Mouse (Mus musculus) retina, postnatal 7 days (tissue): ENCODE measurements around the gene Kifap3.

Experiments
- DNase-seq: peaks from one replicate; pipeline ENCODE4 v3.0.0-alpha.2; 2012; ENCODE audit warnings: low read depth, low spot score

The Kifap3 gene

DNA sequence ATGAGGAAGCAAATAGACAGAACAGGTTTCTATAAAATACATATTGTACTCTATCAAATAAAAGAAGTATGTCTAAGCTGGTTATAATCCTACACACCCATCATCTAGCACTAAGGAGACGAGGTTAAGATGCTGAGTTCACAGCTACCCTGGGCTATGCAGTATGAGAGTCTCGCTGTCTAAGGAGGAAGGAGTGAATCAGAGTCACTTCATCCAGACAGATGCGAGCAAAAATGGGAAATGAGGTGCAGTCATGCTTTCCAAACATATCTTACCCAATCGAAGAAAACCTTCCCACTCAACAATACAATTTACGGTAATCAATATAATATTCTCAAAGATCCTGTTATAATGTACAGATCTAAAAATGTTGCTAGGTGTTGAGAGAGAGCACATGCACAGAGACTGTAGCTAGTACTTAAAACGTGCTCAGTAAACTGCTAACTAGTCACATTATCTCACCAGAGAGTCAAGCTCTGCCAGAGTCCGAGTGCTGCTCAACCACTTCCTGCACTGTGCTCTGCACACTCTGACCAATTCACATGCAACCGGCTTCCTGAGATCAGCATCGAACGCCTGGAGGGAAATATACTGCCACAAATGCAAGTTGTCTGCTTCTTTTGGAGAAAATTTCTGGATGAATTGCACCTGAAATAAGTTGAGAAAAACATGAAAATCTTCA, 184.8 kb downstream of the Kifap3 start:
- no peak for DNase-seq
